8 mouse cellular contexts compared by ENCODE assay signal in the genomic region with DNA sequence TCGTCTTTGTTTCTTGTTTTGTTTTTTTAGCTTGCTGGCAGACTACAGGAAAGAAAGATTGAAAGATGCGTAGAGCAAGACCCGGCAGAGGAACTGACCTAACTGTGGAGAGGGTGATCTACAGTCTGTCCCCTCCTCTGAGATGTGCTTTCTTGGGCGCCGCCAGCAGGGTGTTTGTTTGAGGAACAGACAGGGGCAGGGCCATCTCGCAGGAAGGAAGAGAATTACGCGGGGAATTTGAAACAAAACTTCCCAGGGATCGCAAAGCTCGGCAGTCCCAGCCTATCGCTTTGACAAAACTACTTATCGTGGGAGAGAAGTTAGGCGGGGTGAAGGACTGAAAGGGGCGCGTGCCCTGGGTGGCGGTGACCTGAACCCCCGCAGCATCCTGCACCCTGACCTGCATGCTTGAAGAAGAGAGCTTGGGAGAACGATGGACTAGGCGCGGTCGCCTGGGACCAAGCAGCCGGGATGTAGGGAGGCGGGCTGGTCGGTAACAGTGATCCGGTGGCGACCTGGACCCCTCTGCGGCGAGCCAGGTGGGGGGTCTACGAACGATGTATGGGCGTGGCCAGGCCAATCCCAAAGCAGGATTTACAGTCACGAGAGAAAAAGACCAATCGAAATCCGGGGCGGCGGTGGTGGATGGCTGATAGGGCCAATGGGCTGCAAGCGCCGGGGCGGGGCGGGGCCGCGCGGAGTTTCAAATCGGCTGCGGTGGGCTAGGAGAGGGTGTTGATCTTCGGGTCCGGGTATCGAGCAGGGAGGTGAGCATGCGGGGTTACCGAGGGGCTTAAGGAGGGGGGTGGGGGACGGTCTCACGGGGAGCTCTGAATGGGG. TPM values are rescaled to one million over a fixed set of nuclear protein-coding genes. Genes with fewer than 3 reads are reported as not detected.
DNase-seq lines count a peak whose midpoint lies in the region; ATAC-seq and TF ChIP-seq lines count a peak whose summit lies in the region.

Pimreg (plus strand) TSS at position 265 of the 840 bp plus-strand sequence.

- 1% methylated on average over 52 of the region's 52 CpGs for WGBS in forebrain, postnatal 0 days

- no peak for ATAC-seq in G1E (ENCODE audit: extremely low read depth, insufficient number of reproducible peaks, low FRiP score, poor library complexity, severe bottlenecking)
- ATAC-seq in forebrain, postnatal 0 days: peak; percentile 95

- TF ChIP-seq CTCF in G1E (IDR thresholded peaks at IDR 0.05; ENCODE audit: low read depth, low read length): no peak
- TF ChIP-seq CTCF in forebrain, postnatal 0 days (IDR thresholded peaks at IDR 0.05; ENCODE audit: low read depth): peak; percentile 55

- no peak within 1 kb of the TSS for H3K27ac ChIP-seq in forebrain, postnatal 0 days (ENCODE audit: low read depth, low read length)

- H3K9me3 ChIP-seq in G1E (replicated peaks): peaks cover 69% of the 10 kb centered on the region
- H3K9me3 ChIP-seq in forebrain, postnatal 0 days (ENCODE audit: low read length): no peaks in the 10 kb centered on the region

- peak within 1 kb of the TSS; percentile 91 for H3K4me2 ChIP-seq in forebrain, postnatal 0 days (ENCODE audit: low read depth)

- H3K4me1 ChIP-seq in G1E (ENCODE audit: insufficient read depth, low read depth, low read length): no peaks in the 10 kb centered on the region
- H3K4me1 ChIP-seq in forebrain, postnatal 0 days (ENCODE audit: insufficient read depth): peaks cover 19% of the 10 kb centered on the region

- peak within 1 kb of the TSS; percentile 57 for H3K9ac ChIP-seq in forebrain, postnatal 0 days

- H3K36me3 ChIP-seq in G1E (replicated peaks): no peaks in the 10 kb centered on the region
- no peaks in the 10 kb centered on the region for H3K36me3 ChIP-seq in forebrain, postnatal 0 days (ENCODE audit: insufficient read depth)

- no peak for DNase-seq in G1E (ENCODE audit: low spot score)
- DNase-seq in cerebellum, adult 11 months: peak; percentile 61
- peak; percentile 92 for DNase-seq in forebrain, postnatal 0 days
- peak; percentile 91 for DNase-seq in heart, postnatal 4 days
- DNase-seq in layer of hippocampus, postnatal 10 days (ENCODE audit: low spot score in 2 of 2): peak; percentile 83 to 89
- peak; percentile 90 for DNase-seq in lung, postnatal 10 days
- DNase-seq in ovary, postnatal 14 days (ENCODE audit: low spot score): peak; percentile 71
- peak; percentile 92 for DNase-seq in thymus, postnatal 25 days

- H3K27me3 ChIP-seq in G1E (ENCODE audit: insufficient read depth, low read length): no peaks in the 10 kb centered on the region; the same call in 1 of the 2 replicates
- H3K27me3 ChIP-seq in forebrain, postnatal 0 days (ENCODE audit: insufficient read depth, low read length): no peaks in the 10 kb centered on the region

- H3K4me3 ChIP-seq in G1E (ENCODE audit: low read depth, low read length): peak within 1 kb of the TSS; percentile 23; the same call in 1 of the 2 replicates
- H3K4me3 ChIP-seq in forebrain, postnatal 0 days (ENCODE audit: low read depth, low read length): peak within 1 kb of the TSS; percentile 67

RNA-seq across cellular contexts. Expression of gene Pimreg, which starts in this region (rescaled TPM):
- not detected in 2 replicates for total RNA-seq in G1E (2014; fragmentation: Nextera tagmentation)
- total RNA-seq in G1E (2017): 0.12 TPM in 1 of 2 replicates, not detected in the other
- polyA plus RNA-seq in G1E (2012): not detected in 2 replicates
- 13.2 and 14.9 TPM in 2 replicates for total RNA-seq in forebrain, postnatal 0 days (2014; rRNA removed)
- 20.6 and 22.0 TPM in 2 replicates for polyA plus RNA-seq in forebrain, postnatal 0 days (2015; fragmentation: Nextera tagmentation; extraction: Ambion mirVana)
- 10 to 100 TPM; 30.5 to 38.3 TPM for total RNA-seq in heart, postnatal 4 days (2021)
- 1 to 10 TPM; 3.6 to 3.7 TPM for total RNA-seq in layer of hippocampus, postnatal 10 days (2021)

Comparison
In these comparisons a context has a peak if more than half of its experiments do, and no peak if none do; other contexts are left out.
1. RNA of gene Pimreg (total RNA-seq): 30.5 to 38.3 TPM in heart, postnatal 4 days, 13.2 to 14.9 TPM in forebrain, postnatal 0 days and 3.6 to 3.7 TPM in layer of hippocampus, postnatal 10 days; 0.12 TPM in G1E; every median in the first group is over 4 times any median in the second.
2. RNA of gene Pimreg (polyA plus RNA-seq): 20.6 to 22.0 TPM in forebrain, postnatal 0 days; not detected in G1E; every median in the first group is over 10 times any median in the second.